Mouse (Mus musculus) lung, postnatal 4 days (tissue): ENCODE results near the gene BC004004.
A peak's percentile ranks its signal among the peaks of the same experiment; 100 is the strongest.
"Not testable (repeated sequence)": the region's sequence is repeated elsewhere in the genome, so short reads cannot be mapped to it uniquely, and the experiment has no call there.

Experiments
- DNase-seq, 2 experiments: peaks; one replicate each; pipeline ENCODE4 v3.0.0; 2021

The BC004004 gene

DNA sequence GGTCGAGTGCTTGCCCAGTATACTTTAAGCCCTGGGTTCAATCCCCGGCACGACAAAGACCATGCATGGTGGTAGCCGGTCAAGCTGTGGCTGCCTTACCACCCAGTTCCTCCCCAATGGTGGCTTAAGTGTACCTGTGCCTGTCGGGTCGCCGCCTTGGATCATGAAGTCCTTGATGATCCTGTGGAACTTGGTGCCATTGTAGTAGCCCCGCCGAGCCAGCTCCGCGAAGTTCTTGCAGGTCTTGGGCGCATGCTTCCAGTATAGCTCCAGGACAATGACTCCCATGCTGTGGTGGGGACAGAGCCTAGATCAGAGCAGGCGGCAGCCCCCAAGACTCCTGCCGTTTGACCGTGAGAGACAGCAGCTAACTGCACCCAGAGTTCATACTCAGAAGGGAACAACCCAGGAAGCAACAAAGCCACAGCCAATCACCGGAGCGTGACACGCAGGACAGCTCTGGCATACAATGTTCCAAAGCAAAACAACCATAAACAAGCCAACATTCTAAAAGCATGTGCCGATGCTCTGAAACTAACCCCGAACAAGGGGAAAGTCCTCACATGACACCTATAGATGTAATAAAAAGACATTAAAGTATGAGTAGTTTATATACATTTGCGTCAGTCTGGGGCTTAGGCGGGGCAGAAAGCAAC lies 6.9 kb upstream of the BC004004 start:
- no peak for DNase-seq

DNA sequence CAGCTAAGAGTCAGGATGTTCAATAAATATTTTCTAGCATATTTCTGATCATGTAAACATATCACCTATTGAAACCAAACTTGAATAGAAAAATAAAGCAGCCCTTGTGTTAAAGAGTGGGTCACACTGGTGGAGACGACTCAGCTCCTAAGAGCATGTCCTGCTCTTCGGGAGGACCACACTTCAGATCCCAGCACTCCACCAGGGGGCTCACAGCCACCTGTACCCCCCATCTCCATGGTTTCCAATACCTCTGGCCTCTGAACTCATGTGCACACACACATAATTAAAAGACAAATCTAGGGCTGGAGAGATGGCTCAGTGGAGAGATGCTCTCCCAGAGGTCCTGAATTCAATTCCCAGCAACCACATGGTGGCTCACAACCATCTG lies 6.3 kb upstream of the BC004004 start:
- no peak for DNase-seq

- DNase-seq: no peak
Observed at GRCm38 (mm10) chr17:29263417-29263816, 5.2 kb upstream of the BC004004 start.

DNA sequence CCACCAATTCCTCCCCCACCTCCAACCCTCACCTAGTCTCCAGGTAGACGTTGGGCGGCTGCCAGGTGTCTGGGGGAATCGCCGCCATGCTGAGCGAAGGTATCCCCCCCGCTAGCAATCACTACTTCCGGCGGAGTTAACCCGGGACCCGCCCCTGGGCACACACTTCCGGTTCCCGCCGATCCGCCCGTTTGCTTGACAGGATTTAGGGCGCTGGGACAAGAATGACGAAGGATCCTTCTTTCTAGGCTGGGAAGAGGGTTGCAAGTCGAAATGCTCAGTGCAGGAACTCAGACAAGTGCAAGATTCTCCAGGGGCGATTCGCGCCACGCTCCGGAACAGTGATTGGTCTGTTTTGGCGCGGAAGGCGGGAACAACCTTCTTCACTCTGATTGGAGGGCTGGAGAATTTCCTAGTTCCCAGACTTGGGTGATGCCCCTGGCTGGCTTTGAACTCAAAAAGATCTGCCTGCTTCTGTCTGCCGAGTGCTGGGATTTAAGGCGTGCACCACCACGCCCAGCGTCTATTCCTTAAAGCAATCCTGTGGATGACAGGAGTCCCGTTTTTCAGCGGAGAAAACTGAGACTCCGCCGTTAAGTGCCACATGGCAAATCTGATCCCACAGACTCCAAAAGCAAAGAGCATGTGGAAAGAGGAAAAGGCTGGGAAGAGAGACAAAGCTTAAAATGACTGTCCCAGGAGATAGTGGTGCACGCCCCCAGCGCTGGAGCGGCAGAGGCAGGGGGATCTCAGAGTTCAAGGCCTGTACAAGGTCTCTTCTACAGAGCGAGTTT lies 4.6 kb upstream of the BC004004 start, which contains the start of gene Ppil1:
Gene Ppil1, minus strand, starts transcription at position 347 of the 794 bp plus-strand sequence.
- DNase-seq: peak; percentile 88 to 89

DNA sequence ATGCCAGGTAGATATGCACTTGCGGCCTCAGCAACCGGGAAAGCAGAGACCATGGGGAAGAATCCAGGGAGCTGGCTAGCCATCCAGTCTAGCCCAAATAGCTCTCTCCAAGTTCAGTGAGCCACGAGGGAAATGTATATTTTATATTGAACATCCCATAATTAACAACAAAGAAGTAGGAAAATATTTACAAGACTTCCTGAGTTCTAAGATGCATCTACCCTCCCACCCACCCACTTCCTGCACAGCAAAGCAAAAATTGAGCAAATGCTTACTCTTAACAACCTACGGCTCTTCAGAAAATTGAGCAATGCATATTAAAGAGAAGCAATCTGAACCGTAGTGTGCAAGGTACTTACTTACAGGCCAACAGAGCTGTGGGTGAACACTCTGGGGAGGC lies 3.8 kb upstream of the BC004004 start:
- no peak for DNase-seq

- not testable (repeated sequence) for DNase-seq
Observed at GRCm38 (mm10) chr17:29267040-29267439, 1.5 kb upstream of the BC004004 start.

DNA sequence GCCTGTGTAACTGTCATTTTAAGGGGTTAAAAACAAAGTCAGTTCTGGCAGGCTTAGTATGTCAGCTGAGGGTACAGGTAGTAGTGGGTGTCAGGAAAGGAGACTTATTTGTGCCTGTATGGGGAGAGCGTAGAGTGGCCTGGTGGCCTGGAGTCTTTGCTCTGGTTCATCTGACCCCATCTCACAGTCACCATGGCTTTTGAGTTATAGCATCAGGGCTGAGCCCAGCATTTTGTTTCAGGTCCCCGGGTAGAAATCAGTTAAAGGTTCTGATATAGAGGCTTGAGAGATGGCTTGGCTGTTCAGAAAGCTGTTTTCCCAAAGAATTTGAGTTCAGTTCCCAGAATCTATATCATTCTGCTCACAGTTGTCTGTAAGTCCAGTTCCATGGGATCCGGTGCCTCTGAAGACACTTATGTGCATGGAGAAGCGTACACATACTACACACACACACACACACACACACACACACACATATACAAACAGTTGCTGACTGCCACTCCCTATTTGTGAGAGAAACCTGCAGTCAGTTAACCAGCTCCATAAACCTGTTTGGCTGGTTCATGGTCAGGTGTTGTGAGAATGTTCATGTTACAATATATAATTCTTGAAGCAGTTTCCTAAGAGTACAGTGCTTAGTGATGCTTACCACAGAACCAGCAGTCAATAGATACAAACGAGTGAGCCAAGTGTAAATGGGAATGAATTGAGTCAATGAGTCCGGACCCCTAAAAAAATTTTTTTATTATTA lies 482 bp upstream of the BC004004 start:
- peak in 1 of 2 experiments; percentile 41 for DNase-seq

DNA sequence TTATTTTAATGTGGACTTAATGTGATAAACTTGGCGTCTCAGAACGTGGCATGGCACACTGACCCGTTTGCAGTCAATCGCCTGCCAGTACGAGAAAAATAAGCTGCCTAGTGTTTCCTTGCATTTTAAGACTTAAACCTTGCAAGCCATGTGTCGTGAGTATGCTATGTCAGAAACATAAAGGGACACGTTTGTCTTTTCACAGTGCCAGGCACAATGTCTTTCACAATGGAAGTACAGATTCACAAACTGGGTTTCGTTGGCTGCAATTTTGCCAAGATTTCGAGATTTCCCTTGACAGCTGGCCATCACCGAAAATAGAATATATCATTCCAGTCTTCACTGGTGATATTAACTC lies 740 bp downstream of the BC004004 start:
- no peak for DNase-seq

DNA sequence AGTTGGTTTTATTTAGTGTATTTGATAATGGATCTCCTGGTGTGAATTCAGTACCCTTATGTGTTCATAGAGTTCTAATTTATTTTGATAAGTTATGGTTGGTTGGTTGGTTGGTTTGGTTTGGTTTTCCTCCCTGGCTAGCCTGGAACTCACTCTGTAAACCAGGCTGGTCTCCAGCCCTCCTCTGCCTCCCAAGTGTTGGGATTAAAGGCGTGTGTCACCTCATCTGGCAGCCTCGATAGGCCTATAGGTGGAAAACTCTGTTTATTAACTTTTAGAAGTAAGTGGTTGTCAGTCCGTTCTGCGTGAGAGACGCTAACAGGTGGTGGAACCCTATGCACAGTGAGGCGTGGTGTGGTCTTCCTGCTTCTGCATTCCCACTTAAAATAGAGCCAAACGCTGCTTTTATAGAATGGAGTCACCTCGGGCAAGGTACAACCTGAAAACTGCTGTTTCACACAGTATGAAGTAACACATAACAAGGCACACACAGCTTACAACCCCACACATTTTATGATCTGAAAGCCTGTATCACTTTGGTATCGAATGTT lies 1.6 kb downstream of the BC004004 start:
- DNase-seq: no peak

DNA sequence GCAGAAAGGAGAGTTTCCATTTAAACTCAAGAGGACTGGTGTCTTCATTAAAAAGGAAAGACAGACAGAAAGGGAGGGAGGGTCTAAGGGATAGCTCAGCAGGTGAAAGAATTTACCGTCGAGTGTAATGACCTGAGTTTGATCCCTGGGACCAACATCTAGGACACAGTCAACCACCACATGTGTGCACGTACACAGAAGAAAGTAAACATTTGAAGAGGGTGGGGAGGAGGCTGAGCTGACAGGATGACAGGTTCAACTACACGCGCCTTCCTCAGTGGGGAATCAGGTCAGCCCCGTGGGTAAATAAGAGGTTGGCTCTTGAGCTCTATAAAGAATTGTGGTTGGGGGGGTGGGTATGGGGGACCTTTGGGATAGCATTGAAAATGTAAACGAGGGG lies 4.6 kb downstream of the BC004004 start:
- DNase-seq: no peak

DNA sequence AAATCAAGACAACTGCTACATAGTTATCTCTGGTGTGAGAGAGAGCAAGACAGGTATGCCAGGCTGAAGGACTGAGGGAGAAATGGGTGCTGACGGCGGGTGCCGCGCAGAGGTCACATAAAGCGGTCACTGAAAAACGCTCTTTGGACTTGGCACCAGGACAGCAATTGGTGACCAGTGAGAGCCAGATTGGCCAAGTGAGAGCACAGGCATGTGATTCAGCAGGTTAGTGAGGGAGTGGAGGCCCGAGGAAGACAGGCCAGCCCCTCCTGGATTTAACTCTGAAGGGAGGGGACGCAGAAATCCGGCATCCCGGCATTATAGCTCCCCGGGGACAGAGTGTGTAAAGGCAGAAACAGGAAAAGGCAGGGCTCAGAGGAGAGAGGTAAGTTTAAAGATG lies 5.3 kb downstream of the BC004004 start:
- DNase-seq: peak; percentile 52 to 63

DNA sequence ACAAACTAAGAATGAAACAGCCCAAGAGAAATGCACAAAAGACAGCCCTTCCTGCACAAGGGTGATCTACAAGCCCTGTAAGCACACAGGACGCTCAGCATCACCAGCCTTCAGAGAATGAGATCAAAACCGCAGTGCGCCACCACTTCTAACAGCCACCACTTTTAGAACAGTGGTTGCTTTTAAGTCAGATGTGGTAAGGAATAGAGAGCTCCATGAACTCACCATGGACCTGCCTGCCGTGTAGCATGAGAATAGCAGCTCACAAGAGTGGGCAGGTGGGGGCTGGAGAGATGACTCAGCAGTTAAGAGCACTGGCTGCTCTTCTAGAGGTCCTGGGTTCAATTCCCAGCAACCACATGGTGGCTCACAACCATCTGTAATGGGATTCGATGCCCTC lies 11.8 kb downstream of the BC004004 start:
- DNase-seq: no peak

DNA sequence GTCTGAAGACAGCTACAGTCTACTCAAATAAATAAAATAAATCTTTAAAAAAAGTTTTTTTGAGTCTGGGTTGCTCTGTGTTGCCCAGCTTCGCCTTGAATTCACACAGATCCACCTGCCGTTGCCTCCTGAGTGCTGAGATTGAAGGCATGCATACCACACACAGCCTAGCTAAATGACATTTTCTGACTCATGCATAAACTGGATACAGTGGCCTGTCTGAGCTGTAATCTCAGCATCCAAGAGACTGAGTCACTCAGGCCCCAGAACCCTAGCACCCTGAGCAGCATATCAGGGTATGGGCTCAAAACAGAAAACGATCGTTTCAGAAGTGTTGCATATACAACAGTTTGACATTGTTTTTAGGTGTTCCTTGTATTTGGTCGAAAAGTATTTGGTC lies 13.0 kb downstream of the BC004004 start:
- DNase-seq: no peak

- DNase-seq: no peak
Observed at GRCm38 (mm10) chr17:29282216-29282952, 13.8 kb downstream of the BC004004 start.

GRCm38 (mm10) chr17:29291793-29292192 lies 23.2 kb downstream of the BC004004 start:
- DNase-seq: no peak

DNA sequence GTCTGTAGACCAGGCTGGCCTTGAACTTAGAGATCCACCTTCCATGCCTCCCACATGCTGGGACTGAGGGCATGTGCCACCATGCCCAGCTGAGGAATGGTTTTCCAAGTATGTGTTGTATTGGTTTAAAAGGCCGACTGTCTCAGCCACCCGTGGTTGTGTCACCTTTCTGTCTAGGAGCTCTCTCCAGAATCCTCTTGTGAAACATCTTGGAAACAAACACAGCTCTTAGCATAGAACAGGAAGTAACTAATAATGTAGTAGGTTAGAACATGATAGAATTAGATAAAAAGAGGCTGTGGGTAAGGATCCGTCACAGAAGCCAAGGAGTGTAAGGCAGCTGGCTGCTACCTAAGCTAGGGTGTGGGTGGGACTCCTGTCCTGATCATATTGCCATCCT lies 24.4 kb downstream of the BC004004 start:
- DNase-seq: no peak

DNA sequence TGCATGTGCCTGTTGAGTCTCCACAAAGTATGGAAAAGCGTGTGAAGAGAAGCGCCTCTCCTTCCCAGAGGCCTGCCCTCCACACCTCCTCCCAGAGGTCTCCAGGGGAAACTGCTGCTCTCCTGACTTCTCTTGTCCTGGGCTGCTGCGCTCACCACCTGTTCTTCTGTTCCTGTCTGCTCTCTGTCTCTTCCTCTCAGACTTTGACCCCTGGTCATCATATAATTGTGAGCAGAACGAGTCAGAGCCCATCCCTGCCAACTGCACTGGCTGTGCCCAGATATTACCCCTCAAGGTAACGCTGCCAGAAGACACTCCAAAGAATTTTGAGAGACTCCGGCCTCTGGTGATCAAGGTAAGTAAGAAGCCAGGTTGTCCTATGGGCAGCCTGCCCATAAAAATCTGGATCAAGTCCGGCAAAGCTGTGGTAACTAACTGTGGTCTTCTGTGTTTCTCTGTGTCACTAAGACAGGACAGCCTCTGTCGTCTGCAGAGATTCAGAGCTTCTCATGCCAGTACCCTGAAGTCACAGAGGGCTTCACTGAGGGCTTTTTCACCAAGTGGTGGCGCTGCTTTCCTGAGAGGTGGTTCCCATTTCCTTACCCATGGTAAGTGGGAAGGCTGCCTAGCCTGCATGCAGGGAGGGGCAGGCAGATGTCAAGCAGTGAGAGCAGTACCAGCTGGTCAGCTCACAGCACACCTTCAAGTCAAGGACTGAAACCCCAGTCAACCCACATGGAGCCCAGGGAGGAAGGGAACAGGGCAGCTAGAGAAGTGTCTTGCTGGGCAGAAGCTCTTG lies 25.4 kb downstream of the BC004004 start:
- peak; percentile 41 to 53 for DNase-seq

DNA sequence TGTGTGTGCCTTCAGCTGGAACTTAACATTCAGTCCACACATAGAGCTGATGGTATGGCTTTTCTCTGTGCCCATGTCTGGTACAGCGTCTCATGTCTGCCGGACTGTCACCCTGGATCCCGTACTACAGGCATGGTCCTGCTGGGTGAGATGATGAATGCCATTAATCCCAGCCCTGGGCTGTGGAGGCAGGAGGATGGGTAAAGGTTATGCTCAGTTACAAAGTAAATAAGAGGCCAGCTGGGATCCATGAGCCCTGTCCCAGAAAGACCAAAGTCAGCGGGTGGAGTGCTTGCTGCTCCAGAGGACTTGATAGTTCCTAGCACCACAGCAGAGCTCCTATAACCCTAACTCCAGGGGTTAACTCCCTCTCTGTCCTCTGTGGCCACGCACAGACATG lies 27.2 kb downstream of the BC004004 start:
- no peak for DNase-seq

DNA sequence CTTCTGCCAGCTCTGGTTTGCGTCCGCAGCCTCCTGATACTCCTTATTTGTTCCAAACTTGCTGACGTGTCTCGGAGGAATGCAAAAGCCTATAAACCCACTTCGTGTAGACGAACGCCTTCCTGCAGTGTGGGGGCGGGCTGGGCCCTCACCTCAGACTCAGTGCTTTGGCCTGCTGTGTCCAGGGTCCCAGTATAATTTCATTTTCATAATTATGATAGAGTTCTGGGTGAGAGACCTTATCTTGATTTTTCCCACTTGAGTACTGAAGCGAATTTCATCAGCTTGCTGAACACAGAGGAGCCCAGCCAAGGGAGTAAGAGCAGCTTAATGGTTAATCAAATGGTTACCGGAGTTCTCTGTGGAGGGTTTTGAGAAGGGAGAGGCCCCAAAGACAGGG lies 28.7 kb downstream of the BC004004 start:
- DNase-seq: no peak

DNA sequence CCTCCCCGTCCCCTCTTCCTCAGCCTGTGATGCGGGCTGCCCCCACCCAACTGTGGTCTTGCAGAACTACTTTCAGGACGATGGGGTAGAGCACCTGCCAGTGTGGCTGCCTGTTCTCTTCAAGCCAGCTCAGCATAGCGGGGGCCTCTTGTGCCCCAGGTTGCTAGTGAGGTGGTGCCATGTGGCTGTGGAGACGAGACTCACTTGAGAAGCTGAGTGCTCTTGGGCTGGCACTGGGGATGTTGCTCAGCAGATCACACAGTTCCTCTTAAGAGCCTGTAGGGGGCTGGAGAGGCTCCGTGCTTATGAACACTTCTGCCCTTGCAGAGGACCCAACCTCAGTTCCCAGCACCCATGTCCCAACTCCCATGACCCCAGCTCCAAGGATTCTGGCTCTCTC lies 29.2 kb downstream of the BC004004 start:
- DNase-seq: peak; percentile 19 to 44

- DNase-seq: no peak
Observed at GRCm38 (mm10) chr17:29299282-29299681, 30.7 kb downstream of the BC004004 start.

GRCm38 (mm10) chr17:29300926-29301325 lies 32.3 kb downstream of the BC004004 start:
- no peak for DNase-seq
